Mouse (Mus musculus) thymus, adult 18-20 months (tissue): ENCODE results near the gene Lrrc4c.

Experiments
- DNase-seq, 2 experiments: peaks; one replicate each; pipeline ENCODE4 v3.0.0; 2022; ENCODE audit warnings: mixed read lengths in 2 of 2

Gene Lrrc4c

DNA sequence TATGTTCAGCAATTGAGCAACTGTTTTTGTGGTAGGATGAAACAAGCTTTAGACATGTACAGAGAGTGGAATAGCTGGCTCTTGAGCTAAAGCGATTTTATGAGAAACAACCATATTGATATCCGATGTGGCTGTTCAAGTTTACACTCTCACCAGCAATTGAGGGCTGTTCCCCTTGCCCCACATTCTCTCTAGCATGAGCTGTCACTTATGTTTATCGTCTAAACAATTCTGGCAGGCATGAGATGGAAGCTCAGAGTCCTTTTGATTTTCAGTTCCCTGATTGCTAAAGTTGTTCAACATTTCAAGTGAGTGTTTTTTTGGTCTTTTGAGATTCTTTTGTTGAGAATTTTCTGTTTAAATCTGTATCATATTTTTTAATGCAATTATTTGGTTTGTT, 976.2 kb downstream of the Lrrc4c start:
- no peak for DNase-seq

DNA sequence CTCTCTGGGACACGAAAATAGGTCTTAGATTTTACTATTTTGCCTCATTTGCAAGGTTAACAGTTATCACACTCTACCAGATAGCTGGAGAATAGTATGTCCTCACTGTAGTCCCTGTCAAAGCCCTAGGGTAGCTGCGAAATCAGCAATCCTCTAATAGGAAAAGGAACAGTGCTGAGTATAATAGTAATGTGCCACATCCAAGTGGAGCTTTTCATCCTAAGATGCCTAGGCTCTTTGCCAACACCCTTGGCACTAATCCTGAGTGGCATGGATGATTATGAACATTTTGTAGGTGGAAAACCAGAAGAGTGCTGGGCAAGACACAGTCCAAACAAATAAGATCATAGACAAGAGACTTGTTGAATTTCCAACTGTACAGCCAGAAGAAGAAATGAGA, 981.7 kb downstream of the Lrrc4c start:
- DNase-seq: no peak

DNA sequence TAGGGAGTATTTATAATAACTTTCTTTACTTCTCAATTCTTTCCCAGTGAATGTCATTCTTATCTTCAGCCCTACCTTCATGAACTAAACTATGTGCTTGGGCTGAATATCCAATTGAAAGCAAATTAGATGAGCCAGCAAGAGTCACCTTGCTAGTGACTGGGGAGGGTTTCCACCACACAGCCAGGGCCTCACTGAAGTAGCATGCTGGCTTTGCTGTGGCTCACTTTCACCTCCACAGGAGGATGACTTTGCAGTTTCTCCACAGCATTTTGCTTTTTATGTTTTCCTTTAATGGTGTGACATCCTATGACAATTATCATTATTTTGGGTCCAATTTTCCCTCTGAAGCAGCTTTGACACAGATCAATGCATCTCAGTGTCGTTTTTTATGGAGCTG, 1000.0 kb downstream of the Lrrc4c start:
- DNase-seq: no peak

DNA sequence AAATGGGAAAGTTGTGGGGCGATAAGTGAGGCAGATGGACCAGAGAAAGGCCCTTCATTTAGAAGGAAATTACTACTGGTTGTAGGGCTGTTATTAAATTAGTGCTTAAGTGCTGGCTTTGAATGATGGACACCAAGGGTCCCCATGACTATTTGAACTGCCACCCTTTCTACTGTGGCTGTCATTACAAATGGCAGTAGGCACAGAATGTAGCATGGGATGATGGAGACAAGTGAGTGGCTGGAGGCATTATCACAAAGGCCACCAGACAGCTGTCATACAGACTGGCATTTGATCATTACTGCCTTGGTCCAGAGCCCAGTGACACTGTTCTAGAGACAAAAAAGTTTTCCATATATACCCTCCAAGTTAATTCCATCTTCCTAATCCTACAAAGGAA, 1000.6 kb downstream of the Lrrc4c start:
- DNase-seq: no peak

DNA sequence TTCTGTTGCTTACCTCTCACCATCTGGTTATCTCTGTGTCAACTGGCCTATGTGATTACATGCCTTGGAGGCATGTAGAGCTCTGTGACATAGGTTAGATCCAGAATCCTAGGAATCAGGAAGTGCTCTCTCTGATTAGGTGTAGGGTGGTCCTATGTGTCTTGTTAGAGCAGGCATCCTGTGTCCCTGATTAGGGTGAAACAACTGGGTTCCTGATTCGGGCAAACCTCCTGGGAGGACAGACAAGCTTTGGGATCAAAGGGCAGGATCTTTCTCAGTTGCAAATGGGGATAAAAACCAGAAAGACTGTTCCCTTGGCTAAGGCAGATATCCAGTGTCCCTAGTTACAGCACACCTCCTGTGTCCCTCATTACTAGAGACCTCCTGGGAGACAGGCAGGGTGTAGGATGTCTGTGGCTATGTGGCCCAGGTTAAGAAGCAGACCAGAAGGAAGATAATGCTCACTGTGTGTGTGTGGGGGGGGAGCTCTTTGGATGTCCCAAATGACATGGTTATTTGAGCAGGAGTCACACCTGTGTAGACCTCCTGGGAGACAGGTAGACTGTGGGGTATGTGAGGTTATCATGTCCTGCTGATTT, 1014.2 kb downstream of the Lrrc4c start:
- no peak for DNase-seq

DNA sequence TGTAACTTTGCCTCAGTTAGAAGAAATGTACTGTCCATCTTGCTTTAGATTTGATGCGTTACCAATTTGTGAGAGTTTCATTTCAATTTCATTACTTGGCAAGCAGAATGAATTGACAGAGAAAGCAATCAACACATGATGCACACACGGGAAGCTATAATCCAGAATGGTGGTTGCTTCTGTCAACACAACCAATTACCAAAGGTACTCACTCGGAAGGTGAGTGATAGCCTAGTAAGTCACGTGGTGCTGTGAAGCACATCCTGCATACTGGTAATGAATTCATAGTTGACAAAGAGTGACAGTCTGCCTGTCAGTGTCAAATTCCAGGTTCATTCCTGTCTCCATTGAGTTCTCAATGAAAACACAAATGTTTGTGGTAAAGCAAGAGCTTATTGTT, 1021.7 kb downstream of the Lrrc4c start:
- no peak for DNase-seq

DNA sequence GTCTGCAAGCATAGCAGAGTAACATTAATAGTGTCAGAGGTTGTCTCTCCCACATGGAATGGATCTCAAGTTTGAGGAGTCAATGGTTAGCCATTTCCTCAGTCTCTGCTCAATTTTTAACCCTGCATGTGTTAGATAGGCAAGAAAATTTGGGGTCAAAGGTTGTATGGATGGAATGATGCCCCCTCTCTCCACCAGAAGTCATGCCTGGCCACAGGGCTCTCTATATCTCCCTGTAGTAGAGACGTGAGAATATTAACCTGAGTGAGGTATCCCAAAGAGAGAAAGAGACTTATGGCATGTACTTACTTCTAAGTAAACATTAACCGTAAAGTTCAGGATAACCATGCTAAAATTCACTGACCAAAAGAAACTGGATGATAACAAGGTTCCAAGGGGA, 1043.3 kb downstream of the Lrrc4c start:
- no peak for DNase-seq

DNA sequence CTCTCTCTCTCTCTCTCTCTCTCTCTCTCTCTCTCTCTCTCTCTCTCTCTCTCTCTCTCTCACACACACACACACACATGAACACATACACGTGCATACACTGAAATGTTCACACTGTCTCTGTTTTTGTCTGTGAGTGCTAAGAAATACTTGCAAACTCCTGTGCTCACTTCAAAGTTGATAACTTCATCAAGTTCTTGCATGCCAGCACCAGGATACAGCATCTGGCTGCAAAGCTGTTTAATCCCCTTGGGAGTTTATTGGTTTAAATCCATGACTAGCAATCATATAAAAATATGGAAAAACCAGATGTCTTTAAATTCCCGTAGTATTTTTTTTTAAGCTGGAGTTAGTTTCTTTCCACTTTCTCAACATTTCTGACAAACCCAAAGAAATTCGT, 1052.0 kb downstream of the Lrrc4c start:
- DNase-seq: no peak

DNA sequence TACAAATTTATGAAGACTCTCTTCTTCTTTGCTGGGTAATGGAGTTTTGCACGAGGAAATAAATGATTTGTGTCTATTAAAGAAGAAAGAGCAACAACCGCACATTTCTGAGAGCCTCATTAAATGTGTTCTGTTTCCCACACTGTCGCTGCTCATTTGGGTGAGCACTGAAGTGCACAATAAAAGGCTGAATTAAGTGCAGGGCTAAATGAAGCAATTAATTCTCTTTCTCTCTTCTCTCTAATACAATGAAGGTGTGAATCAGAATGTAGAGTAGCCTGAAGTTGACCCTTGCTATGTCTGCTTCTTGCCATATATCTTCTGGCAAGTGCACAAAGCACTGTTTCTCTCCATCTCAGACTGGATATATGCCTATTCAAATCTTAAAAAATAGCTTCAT, 1073.5 kb downstream of the Lrrc4c start:
- no peak for DNase-seq

DNA sequence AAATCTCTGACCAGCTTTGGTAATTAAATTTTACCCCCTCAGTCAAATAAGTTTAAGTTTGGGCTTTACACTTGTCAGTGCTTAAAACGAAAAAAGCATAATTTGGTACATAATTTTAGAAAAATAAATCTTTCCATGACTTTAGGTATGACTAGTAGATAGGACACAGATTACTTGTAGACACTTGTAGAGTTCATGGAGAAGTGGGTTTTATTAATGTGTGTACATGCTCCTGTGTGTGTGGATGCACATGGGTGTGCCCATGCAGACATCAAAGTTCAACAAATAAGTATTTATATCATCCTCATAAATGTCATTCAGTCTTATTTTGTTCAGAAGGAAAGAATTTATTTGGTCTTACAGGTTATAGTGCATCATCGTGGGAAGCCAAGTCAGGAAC, 1073.9 kb downstream of the Lrrc4c start:
- no peak for DNase-seq

DNA sequence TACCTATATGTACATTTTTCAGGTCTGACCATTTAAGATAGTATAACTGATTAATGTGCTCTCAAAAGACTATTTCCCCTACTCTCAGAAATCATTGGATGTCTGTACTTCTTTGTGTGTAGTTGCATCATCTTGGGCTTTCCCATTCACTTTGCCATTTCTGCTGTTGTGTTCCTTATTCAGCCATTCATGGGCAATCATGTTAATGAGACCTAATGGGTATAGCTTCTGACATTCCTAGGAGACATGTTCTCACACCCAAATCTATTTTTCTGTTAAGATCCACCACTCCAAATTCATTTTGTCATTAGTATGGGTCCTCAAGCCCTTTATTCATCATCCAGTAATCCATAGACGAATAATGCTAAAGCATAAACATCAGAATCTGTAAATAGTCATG, 1095.1 kb downstream of the Lrrc4c start:
- no peak for DNase-seq

DNA sequence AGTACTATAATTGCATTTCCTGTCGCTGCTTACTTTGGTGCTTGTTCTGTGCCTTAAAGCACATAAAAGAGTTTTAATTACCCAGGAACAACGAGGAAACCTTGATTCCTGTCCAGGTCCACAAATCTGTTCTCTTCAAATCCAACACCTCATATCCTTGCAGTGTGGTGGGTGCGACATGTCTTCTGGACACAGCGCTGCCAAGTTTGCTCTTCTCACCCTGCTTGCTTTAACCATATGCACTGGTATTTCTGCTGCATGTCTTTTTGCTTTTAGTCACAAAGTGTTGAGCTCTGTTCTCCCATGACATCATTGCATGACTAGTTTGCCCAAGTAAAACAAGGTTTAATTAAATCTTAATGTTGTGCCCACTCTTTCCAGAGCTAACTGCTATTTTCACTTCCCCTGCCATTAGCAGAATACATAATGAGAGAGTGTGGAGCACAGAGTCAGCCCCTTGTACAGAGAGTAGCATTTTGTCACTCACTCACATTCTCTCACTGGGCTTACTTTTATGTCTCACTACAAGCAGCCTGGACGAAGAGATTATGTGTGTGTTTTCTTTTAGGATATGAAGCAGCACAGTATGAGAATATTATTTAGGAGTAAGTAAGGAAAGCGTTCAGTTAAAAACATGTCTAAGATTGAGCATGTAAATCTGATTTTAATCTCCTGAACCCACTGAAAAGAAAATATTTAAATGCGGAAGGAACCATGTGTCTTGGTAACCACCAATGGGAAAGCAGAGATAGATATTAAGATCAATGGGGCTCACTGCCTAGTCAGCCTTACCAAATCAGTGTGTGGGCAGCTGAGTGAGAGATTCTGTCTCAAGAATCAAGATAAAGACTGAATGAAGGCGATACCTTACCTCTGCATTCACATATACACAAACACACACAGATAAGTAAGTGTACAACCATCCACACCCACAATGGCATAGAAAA, 1096.7 kb downstream of the Lrrc4c start:
- no peak for DNase-seq

DNA sequence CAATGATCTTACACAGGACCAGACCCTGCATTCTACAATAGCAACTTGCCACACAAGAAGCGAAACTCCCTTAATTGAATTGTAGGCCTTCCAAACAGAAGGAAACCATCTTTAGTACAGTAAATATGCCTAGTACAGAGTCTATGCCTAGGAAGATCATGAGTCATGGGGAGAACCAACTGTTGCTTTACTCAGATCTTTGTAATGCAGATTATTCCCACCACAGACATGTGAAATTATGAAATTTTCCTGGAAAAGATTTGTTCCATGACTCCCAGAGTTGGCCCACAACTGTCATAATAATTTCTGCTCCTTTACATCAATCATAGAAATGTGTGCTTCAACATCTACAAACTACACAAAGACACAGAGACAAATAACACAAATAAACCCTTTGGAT, 1116.2 kb downstream of the Lrrc4c start:
- no peak for DNase-seq

DNA sequence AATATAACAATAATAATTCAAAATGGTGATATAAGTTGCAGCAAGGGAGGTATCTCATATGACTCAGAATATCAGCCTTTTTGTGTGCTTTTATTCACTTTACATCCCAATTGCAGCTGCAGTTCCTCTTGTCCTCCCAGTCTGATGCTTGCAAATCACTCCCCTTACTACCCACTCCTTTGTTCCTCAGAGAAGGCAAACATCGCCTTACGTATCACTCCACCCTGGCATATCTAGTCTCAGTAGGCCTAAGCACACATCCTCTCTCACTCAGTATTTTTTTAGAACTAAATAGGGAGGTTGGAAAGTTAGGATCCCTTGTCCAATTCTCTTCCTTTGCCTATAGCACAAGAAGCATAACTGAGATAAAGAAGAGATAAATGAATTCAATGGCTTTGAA, 1117.6 kb downstream of the Lrrc4c start:
- no peak for DNase-seq

DNA sequence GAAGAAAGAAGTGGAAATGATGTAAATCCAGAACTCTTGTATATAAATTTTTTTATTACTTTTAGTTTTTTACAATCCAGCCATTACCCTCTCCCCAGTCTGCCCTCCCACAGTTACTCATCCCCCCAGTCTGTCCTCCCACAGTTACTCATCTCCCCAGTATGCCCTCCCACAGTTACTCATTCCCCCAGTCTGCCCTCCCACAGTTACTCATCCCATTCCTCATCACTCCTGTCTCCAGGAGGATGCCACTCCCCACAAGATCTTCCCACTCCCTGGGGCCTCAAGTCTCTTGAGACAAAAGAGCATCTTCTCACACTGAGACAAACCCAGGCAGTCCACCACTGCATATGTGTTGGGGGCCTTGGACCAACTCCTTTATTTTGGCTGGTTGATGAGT, 1119.8 kb downstream of the Lrrc4c start:
- DNase-seq: no peak

DNA sequence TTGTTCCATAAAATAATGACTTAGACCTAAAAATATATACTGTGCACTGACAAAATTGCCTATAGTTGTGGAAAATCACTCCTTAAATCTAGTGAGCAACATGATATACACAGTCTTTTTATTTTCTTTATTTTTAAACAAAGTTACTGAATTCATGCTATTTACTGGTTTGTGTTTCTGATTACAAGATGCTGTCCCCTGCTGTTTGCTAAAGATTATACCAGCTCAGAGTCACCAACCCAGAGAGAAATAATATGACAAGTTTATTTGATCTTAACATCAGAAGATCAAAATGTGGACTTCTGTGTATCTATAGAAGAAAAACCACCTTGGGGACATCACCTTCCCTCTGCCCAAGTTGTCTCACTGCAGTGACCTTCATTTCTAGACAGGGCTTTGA, 1145.6 kb downstream of the Lrrc4c start:
- DNase-seq: no peak

DNA sequence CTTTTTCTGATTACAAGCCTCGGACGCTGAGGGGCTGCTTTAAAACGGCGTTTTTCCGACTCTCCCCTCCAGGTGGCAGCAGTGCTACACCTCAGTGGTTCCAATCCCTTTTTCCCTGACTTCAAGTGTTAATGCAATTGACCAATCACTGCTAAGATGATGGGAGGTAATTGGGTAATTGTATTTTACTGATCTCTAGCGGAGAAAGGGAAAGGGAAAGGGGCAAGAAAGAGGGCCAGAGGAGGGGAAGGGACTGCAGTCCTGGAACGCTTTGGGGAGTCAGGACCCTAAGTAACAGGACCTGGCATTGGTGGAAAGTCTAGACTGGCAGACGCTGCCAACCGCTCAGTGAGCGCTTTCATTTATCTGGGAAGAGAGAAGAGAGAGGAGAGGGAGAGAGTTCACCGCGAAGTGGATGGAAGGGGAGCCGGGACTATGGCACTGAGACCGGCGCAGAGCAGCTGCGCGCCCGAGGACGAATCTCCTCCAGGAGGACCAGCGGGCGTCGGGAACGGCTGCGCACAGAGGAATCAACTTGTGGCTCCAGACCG, 1148.3 kb downstream of the Lrrc4c start:
- DNase-seq: no peak

DNA sequence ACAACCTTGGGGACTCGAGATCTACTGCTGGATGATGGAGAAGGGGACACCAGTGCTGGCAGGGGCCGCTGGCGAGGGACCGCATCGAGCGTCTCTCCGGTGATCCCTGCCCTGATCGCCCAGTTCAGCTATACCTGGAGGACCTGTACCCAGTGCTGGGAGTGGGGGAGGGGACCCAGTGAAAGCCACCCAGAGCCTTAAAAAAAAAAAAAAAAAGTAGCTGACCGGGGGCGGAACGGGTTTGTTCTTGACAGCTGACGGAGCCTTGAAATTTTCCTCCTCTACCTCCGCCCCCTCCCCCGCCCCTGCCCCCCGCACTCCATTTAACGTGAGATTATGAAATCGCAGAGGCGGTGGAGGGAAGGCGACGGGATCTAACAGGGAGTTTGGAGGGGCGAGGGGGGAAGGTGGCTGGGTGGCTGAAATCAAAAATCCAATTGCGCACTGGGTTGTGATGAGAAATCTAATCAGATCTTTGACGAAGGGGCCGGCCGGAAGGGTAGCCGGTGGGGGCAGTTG, 1149.1 kb downstream of the Lrrc4c start:
- DNase-seq: no peak

DNA sequence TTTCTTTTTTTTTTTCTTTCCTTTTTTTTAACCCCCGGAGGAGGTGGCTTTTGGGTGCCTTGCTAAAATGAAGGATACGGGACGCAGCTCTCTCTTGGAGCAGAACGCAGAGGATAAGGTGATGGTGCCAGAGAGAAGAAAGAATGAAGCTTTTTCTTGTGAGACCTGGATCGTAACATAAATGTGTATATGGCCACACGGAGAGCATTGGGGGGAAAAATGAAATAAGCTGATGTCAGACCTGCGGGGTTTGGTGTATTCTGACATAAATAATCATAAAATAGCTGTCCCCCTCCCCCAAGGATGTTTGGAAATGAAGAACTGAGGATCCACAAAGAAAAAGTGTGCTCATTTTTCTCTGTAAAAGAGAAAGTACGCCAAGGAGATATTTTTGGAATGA, 1149.7 kb downstream of the Lrrc4c start:
- DNase-seq: no peak

DNA sequence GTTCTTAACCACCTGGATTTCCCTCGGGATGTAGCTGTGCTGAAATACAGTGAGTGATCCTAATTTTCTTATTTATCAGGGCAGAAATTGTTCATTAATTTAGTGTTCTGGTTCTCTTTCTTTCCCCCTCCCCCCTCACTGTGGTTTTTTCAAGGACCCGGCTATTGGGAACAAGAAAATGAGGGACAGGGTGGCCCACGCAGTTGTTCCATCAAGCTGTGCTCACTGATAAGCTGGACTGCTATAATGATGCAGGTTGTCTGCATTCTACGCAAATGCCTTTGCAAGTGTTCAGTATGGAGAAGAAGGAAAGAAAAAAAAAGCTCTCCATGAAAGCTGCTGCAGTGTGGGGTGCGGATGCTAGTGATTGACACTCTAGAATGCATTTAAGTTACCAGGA, 1150.4 kb downstream of the Lrrc4c start:
- DNase-seq: no peak

DNA sequence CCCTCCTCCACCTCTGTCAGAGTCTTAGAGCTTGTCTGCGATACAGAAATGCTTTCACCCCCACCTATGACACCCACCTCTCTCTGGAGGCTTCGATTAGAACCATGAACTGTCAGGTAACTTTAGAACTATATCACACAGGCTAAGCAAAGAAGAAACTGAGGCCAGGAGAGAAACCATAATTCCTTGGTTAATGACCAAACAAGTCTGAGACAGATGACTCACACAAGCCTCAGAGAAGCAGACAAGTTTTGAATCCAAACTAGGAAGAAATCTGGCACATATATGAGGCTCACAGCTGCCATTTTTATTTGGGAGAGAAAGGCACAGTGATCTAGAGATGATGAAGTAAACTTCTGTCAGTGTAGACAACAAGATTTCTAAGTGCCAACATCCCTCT, 1151.4 kb downstream of the Lrrc4c start:
- DNase-seq: no peak

DNA sequence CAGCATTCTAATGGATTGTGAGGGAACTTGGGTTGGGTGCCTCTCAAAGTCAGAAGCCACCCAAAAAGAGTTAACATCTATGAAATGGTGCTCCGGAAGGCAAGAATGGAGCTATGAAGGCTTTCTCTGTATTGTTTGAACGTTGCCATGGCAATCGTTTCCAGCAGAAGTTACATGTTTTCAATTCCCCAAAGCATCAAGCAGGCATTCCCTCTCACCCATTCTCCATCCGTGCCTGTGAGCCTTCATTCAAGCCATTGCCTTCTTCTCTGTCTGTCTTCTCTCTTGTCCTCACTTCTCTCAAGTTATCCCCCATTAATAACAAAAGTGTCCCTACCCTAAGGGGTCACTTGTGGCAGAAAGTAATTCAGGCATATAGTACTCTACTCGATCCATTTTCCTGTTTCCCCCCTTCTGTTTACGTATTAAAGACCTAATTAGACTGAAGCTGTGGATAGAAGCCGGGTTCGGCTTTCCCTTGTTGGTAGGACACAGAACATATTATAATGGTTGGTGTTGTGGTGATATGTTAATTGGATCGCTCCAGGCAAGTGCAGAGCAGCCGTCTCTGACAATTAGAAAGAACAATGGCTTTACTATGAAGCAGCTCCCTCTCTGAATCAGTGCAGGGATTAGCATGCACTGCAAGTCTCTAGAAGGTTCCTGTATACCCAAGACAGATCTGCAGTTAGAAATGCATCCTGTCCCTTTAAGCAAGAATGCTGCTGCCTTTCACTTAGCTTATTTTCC, 1160.4 kb downstream of the Lrrc4c start:
- no peak for DNase-seq

DNA sequence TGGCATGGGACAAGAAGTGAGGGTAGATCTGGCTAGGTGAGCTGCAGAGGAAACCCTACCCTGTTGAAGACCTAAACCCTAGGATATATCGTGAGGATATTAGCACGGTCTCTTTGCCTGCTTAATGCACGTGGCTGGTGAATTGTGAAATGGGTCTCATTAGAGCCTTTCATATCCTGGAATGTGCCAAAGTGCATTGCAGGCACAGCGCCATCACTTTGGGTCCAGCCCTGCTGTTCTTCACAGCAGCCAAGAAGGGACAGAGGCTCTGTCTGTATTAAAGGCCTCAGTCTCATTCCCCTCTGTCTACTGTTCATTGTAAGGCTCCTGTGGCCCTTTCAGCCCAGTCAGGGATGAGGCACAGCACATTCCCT, 1160.9 kb downstream of the Lrrc4c start:
- no peak for DNase-seq
